Mouse (Mus musculus): Measurements from ENCODE around the gene Pepd. TPM values are rescaled to one million over a fixed set of nuclear protein-coding genes. Genes with fewer than 3 reads are reported as not detected.

The Pepd gene
- polyA plus RNA-seq, 1 experiment, result 4.7 TPM

DNA sequence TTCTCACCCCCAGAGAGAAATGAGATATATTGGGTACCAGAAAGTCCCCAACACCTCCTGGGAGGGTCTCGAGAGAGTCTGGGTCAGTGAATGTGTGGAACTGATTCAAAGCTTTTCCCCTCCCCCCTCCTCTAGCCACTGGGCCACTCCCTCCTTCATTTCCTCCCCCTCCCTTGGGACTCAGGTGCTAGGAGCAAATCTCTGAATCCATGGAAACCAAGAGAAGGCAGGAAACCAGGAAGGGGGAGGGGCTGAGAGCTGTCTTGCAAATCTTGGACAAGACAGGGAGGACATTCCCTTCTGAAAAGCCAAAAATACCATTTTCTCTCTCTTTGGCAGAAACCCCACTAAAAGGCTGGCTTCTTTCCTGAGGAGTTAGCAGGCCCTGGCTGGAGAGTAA lies 15.1 kb upstream of the Pepd start:
- no peaks in the 10 kb centered on the region for H3K4me1 ChIP-seq (ENCODE audit: control insufficient read depth)
- TF ChIP-seq TAL1 (IDR thresholded peaks at IDR 0.05; ENCODE audit: low read length) (no peak), GATA1 (IDR thresholded peaks at IDR 0.05; ENCODE audit: low read length) (no peak)

DNA sequence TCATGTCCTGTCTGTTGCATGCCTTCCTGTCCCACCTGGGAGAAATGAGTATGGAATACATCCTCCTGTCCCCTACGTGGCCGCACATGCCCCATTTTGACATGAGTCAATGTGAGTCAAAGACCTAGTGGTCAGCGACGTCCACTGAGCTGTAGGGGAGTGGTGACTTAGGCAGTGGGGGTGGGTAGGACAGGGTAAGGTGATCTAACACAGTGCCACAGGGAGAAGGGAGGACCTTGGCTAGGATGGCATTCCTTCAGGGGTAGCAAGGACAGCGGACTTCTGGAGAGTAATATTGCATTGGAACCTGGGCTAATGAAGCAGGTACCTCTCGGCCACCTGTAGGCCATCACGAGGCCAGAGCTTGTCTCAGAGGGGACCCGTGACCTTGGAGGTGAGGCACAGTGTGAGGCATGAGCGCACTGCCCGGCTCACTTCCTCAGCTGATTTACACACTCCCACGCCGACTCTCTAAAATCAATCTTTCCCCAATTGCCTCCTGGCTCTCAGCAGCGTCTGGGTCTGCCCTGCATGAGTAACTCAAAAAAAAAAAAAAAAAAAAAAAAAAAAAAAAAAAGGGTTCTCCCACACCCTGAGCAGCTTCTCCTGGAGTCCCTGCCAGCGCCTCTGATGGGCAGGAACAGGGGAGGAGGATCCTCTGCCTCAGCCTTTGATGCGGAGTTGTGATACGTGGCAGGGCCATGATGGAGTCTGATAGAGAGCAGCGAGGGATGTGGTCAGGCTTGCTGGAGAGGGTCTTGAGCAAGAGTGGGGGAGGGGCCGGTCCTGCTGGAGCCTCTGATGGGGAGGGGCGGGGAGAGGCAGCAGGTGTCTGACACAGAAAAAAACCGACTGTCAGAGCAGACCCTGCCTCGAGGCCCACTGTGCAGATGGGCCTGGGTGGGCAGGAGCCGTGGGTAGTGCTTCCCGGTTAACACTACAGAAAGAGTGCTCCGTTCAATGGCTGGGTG lies 1.8 kb upstream of the Pepd start:
- no peak for TF ChIP-seq TAL1 (IDR thresholded peaks at IDR 0.05; ENCODE audit: low read length)
- no peak for TF ChIP-seq GATA1 (IDR thresholded peaks at IDR 0.05; ENCODE audit: low read length)
- H3K27me3 ChIP-seq (ENCODE audit: control insufficient read depth), result peaks cover 13% of the 10 kb centered on the region
- H3K4me1 ChIP-seq (ENCODE audit: control insufficient read depth), result peaks cover 14% of the 10 kb centered on the region
- no peak overlapping the region for H3K4me3 ChIP-seq (replicated peaks)
- H3K9me3 ChIP-seq (ENCODE audit: control insufficient read depth, low read length), result no peaks in the 10 kb centered on the region
- no peaks in the 10 kb centered on the region for H3K36me3 ChIP-seq (ENCODE audit: control insufficient read depth)

More for the DNA sequence above, 15.1 kb upstream of the Pepd start:
- Histone ChIP-seq H3K4me3 (replicated peaks) (no peak overlapping the region), H3K9me3 (ENCODE audit: control insufficient read depth, low read length) (no peaks in the 10 kb centered on the region; the same call in 1 of the 2 replicates), H3K27me3 (ENCODE audit: control insufficient read depth) (no peaks in the 10 kb centered on the region), H3K36me3 (ENCODE audit: control insufficient read depth) (no peaks in the 10 kb centered on the region)

DNA sequence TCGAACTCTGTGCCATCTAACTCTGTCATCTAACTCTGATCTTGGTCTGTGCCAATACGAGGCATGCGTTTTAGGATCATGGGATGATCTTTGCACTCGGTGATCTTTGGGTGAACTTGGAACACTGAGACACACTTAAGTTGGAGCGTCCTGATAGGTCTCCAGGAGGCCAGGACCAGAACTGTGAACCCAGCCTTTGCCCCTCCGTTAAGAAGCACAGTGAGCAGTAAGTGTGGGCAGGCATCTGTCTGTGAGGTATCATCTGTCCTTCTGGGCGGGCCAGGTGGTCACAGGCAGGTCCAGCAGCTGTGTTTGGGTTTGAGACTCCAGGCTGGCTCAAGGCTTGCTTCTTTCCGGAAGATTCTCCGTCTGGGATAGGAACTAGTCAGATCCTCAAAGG lies 1.8 kb downstream of the Pepd start:
- H3K4me3 ChIP-seq (replicated peaks), result no peak overlapping the region
- peaks cover 13% of the 10 kb centered on the region for H3K27me3 ChIP-seq (ENCODE audit: control insufficient read depth)
- H3K36me3 ChIP-seq (ENCODE audit: control insufficient read depth), result no peaks in the 10 kb centered on the region
- peaks cover 21% of the 10 kb centered on the region for H3K4me1 ChIP-seq (ENCODE audit: control insufficient read depth)
- TF ChIP-seq TAL1 (IDR thresholded peaks at IDR 0.05; ENCODE audit: low read length), result no peak
- TF ChIP-seq GATA1 (IDR thresholded peaks at IDR 0.05; ENCODE audit: low read length), result no peak
- no peaks in the 10 kb centered on the region for H3K9me3 ChIP-seq (ENCODE audit: control insufficient read depth, low read length)

DNA sequence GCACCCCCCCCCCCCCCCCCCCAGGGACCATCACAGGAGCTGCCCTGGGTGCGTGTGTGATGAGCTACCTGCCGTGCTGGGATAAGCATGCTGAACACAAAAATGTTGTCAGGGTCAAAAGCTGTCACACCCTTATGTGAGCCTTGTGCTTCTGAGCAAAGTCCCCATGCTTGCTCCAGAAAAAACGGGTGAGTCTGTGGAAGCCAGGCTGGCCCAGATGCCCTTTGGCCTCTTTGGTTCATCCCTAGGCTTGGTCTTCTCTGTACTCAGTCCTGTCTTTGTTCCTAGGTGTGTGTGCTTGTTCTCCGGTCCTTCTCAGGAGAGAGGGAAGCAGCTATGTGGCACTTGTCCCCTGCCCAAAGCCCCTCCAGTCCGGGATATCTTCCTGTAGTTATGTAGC lies 3.4 kb downstream of the Pepd start:
- peaks cover 27% of the 10 kb centered on the region for H3K4me1 ChIP-seq (ENCODE audit: control insufficient read depth)
- no peaks in the 10 kb centered on the region for H3K9me3 ChIP-seq (ENCODE audit: control insufficient read depth, low read length)
- H3K27me3 ChIP-seq (ENCODE audit: control insufficient read depth), result peaks cover 8% of the 10 kb centered on the region
- TF ChIP-seq TAL1 (IDR thresholded peaks at IDR 0.05; ENCODE audit: low read length) (no peak), GATA1 (IDR thresholded peaks at IDR 0.05; ENCODE audit: low read length) (no peak)
- no peak overlapping the region for H3K4me3 ChIP-seq (replicated peaks)
- no peaks in the 10 kb centered on the region for H3K36me3 ChIP-seq (ENCODE audit: control insufficient read depth)

DNA sequence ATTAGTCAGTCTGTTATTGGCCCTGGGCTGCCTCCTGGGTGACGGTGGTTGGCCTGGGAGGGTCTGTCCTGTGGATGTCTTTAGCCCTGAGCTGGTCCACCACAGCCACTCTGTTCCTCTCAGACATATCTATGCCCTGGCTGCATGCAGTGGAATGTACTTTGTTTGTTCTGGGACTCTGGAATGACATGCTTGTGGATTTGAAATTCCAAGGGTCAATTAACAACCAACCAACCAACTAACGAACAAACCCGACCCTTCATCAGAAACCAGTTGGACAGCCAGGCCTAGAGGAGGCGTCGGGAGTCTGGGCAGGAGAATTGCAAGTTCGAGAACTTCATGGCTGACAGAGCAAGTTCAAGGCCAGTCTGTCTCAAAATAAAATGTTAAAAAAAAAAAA lies 5.4 kb downstream of the Pepd start:
- Histone ChIP-seq H3K27me3 (ENCODE audit: control insufficient read depth) (no peaks in the 10 kb centered on the region), H3K36me3 (ENCODE audit: control insufficient read depth) (peaks cover 9% of the 10 kb centered on the region; the same call in 1 of the 2 replicates), H3K9me3 (ENCODE audit: control insufficient read depth, low read length) (no peaks in the 10 kb centered on the region), H3K4me1 (ENCODE audit: control insufficient read depth) (peaks cover 27% of the 10 kb centered on the region), H3K4me3 (replicated peaks) (no peak overlapping the region)
- TF ChIP-seq TAL1 (IDR thresholded peaks at IDR 0.05; ENCODE audit: low read length) (no peak), GATA1 (IDR thresholded peaks at IDR 0.05; ENCODE audit: low read length) (no peak)

DNA sequence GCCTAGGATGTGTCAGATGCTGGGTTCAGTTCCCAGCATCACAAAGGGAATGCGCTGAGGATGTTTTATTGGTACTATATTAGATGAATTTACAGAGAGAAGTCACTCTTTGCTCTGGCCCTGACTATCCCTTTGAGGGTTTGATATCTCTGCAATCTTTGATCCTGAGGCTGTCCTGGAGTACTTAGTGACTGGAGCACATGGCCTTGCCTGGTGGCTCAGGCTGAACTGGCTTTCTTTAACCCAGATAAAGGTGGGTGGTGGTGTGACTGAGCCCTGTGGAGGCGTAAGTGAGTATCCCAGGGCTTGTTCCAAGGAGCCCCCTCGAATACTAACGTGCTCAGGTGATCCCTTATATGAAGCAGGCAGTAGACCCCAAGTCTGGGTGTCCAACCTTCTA lies 5.8 kb downstream of the Pepd start:
- TF ChIP-seq GATA1 (IDR thresholded peaks at IDR 0.05; ENCODE audit: low read length), result no peak
- TF ChIP-seq TAL1 (IDR thresholded peaks at IDR 0.05; ENCODE audit: low read length), result no peak
- peaks cover 23% of the 10 kb centered on the region for H3K4me1 ChIP-seq (ENCODE audit: control insufficient read depth)
- no peaks in the 10 kb centered on the region for H3K9me3 ChIP-seq (ENCODE audit: control insufficient read depth, low read length)
- H3K36me3 ChIP-seq (ENCODE audit: control insufficient read depth), result peaks cover 9% of the 10 kb centered on the region; the same call in 1 of the 2 replicates
- no peaks in the 10 kb centered on the region for H3K27me3 ChIP-seq (ENCODE audit: control insufficient read depth)
- no peak overlapping the region for H3K4me3 ChIP-seq (replicated peaks)

DNA sequence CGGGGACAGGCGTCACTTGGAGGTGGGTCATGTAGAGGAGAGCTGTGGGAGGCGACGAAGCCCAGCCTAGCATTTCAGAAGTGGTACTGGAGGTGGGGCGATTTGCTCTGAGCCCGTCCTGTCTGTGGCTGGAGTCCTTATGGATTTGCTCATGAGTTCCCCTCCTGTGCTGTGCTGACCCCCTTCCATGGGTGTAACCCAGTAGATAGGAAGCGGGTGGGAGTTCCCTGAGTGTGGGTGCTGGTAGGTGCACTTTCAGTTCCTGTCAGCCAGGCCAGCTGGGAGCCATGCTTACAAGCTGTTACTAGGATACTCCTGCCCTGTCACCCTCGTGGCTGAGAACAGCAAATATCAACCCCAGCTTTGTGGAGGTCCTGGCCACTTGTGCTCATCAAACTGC lies 6.2 kb downstream of the Pepd start:
- H3K36me3 ChIP-seq (ENCODE audit: control insufficient read depth), result peaks cover 9% of the 10 kb centered on the region; the same call in 1 of the 2 replicates
- TF ChIP-seq TAL1 (IDR thresholded peaks at IDR 0.05; ENCODE audit: low read length) (no peak), GATA1 (IDR thresholded peaks at IDR 0.05; ENCODE audit: low read length) (no peak)
- no peaks in the 10 kb centered on the region for H3K9me3 ChIP-seq (ENCODE audit: control insufficient read depth, low read length)
- H3K27me3 ChIP-seq (ENCODE audit: control insufficient read depth), result no peaks in the 10 kb centered on the region
- no peak overlapping the region for H3K4me3 ChIP-seq (replicated peaks)
- peaks cover 20% of the 10 kb centered on the region for H3K4me1 ChIP-seq (ENCODE audit: control insufficient read depth)

DNA sequence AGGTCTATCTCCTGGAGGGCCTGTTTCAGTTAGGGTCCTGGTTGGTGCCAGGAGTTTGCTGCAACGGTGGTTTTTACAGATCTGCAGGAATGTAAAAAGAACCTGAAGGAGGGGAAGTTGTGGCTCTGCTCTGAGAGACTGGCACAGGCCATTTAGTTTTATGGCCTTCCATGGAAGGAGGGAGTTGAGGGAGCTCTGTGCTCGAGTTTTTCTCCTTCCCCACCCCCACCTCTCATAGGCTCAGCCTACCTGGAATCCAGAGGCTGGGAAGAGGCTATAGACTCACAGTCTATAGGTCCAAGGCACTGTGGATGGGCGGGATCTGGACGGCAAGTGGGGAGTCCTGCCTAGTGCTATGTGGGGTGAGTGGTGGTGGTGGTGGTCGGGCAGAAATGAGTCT lies 6.9 kb downstream of the Pepd start:
- H3K27me3 ChIP-seq (ENCODE audit: control insufficient read depth), result no peaks in the 10 kb centered on the region
- H3K4me3 ChIP-seq (replicated peaks), result no peak overlapping the region
- peaks cover 20% of the 10 kb centered on the region for H3K4me1 ChIP-seq (ENCODE audit: control insufficient read depth)
- no peaks in the 10 kb centered on the region for H3K9me3 ChIP-seq (ENCODE audit: control insufficient read depth, low read length)
- peaks cover 10% of the 10 kb centered on the region for H3K36me3 ChIP-seq (ENCODE audit: control insufficient read depth)
- TF ChIP-seq GATA1 (IDR thresholded peaks at IDR 0.05; ENCODE audit: low read length), result no peak
- TF ChIP-seq TAL1 (IDR thresholded peaks at IDR 0.05; ENCODE audit: low read length), result no peak

DNA sequence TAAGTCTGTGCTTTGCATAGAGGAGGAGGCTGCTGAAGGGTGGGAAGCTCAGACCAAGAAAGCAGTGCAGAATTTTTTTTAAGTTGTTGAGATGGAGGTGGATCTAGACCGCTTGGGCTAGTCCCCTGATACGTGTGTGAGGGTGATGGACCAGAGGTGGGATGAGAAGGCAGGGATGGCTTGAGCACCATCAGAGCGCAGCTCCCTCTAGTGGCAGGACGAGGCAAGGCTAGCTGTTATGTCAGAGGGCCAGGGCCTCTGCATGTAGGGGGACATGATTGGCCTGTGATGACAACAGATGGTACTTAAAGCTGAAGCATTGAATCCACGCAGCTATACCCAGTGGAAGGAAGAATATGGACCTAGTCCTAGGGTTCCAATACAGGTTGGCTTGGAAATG lies 7.6 kb downstream of the Pepd start:
- H3K9me3 ChIP-seq (ENCODE audit: control insufficient read depth, low read length), result no peaks in the 10 kb centered on the region
- H3K4me3 ChIP-seq (replicated peaks), result no peak overlapping the region
- peaks cover 20% of the 10 kb centered on the region for H3K4me1 ChIP-seq (ENCODE audit: control insufficient read depth)
- H3K36me3 ChIP-seq (ENCODE audit: control insufficient read depth), result peaks cover 15% of the 10 kb centered on the region
- TF ChIP-seq GATA1 (IDR thresholded peaks at IDR 0.05; ENCODE audit: low read length) (no peak), TAL1 (IDR thresholded peaks at IDR 0.05; ENCODE audit: low read length) (no peak)
- no peaks in the 10 kb centered on the region for H3K27me3 ChIP-seq (ENCODE audit: control insufficient read depth)
